Mouse (Mus musculus) mature B cell (primary cell): ENCODE data around the gene Lipa.

Source experiments
- in situ Hi-C: fragments of 300-500 bp; cut with MboI; formaldehyde crosslinking; loops from 2 replicates; pipeline ENCODE4 v1.14.3; 2019

Lipa gene

DNA sequence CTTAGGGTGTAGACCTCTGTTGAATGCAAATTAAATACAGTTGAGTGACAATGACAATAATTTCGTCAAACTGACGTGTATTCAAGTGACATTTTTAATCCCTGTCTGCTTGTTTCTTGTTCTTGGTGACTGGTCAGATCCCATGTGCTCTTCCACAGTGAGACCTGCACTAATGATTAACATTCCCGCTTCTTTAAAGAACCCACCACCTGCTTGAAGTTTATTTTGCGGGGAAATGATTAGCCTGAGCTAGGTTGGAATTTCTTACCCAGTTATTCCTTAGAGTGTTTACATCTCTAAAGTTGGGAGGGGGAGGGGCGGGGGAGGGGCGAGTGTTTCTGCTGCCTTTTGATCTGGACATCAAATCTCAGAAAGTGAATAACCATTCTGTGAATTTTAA lies 59.1 kb downstream of the Lipa start:
- in situ Hi-C loops: no loop called here

- in situ Hi-C loops: no loop called here
These were observed 62.8 kb downstream of the Lipa start for GRCm38 (mm10) chr19:34464453-34464852.

DNA sequence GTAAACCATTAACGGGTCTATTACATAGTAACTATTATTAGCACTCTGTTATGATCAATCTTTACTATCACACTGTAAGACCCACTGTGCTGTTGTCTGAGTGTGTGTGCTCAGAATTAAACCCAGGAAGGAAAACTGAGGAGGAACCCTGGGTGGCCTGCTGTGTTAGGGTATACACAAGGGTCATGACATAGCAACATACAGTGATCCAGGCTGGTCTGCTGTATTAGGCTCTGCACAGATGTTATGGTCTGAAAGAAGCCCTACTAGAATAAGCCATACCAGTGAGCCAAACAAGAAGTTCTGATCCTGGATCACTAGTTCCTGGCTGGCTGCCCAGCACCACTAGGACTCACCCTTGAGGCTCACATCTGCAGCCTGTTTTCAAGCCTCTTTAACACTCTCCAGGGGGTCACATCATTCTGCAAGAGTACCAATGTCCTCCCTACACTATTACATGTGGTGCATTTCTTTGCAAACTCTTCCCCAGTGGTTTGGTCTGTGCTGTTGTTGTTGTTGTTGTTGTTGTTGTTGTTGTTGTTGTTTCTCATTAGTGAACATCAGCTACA lies 65.7 kb downstream of the Lipa start:
- in situ Hi-C loops: no loop called here

- in situ Hi-C loops: no loop called here
These were observed 76.4 kb downstream of the Lipa start for GRCm38 (mm10) chr19:34450784-34451370.

DNA sequence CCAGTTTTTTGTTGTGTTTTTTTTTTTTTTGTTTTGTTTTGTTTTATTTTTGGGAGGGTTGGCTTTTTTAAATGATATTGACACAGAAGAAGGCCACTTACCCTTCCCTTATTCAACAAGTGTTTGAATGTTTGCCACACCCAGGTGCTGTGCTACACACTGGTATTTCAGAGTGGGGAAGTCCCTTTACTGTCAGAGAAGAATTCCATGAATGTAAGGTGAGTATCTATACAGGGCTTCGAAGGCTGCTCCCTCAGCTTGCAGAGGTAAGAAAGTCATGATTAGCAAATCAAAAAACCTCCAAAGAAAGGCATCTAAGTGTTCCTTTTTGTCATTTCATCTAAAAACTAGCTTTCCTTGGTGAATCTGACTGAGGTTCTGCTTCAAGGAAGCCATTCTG lies 78.4 kb downstream of the Lipa start:
- in situ Hi-C loops: no loop called here

DNA sequence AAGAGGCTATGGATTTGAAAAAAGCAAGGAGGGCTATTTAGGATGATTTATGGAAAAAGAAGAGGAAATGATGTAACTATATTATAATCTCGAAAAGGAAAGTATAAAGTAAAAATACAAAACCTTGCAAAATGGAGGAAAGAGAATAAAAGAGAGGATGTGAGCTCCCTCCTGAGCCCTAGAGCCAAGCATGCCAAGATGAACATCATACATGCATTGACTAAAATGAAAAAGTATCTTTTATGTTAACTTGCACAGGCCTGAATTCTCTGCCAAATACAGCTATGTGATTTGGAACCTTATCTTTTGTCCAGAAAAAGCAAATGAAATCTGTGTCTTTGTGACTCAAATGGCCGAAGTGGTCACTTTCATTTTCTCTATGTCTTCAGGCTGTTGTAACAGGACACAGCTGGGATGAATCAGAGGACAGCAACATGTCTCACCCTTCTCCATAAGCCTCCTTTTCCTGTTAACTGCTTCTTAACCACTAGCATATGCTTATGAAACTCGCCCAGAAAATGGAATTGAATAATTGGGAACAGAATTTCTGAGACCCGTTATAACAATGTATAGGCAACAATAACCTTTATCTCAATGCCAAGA lies 81.8 kb downstream of the Lipa start:
- in situ Hi-C loops: no loop called here

DNA sequence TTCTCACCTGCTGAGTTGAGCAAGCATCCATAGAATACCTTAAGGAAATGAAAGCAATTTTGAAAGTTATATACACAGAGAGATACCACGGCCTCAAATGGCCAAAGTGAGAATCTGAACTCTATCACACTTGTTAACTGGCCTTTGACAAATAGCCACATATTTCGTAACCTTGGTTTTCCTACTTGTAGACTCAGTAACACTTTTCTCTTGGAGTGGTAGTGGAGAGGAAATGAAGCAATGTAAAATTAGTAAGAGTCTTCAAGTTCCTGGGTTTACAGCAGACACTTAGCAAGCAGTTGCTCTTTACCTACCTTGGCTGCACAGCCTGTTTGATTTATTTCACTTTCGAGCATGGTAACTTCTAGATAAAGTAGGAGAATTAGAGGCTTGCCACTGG lies 82.5 kb downstream of the Lipa start:
- in situ Hi-C loops: no loop called here
